Mouse (Mus musculus): ENCODE results near the gene Tmem151b.

- TF ChIP-seq CHD2 (IDR thresholded peaks at IDR 0.05; ENCODE audit: low read depth, low read length) = no peak
- no peak for TF ChIP-seq ZC3H11A (IDR thresholded peaks at IDR 0.05; ENCODE audit: borderline replicate concordance, low read depth, low read length)
- TF ChIP-seq MAFK (IDR thresholded peaks at IDR 0.05; ENCODE audit: insufficient read depth, low read depth, low read length) = no peak
- TF ChIP-seq HCFC1 (IDR thresholded peaks at IDR 0.05; ENCODE audit: borderline replicate concordance, insufficient read depth, low read length) = no peak
- no peak for TF ChIP-seq ZNF384 (IDR thresholded peaks at IDR 0.05; ENCODE audit: low read depth, low read length)
Observed at GRCm38 (mm10) chr17:45553065-45553464, 3.6 kb upstream of the Tmem151b start.

Measured in ES-E14 (cell line).